Mouse (Mus musculus): Measurements from ENCODE around the gene Dzip3. TPM values are rescaled to one million over a fixed set of nuclear protein-coding genes. Genes with fewer than 3 reads are reported as not detected.

Gene Dzip3
- 46.5 and 51.7 TPM in 2 replicates for polyA plus RNA-seq (2015; fragmentation: Nextera tagmentation; extraction: Ambion mirVana)

GRCm38 (mm10) chr16:48993559-48994342, at the start of gene Dzip3, which contains the start of gene Cip2a:
Gene Dzip3 (minus strand): TSS chr16:48994165.
Gene Cip2a (plus strand): TSS chr16:48994185.
- WGBS: under 1% methylated on average over 74 of the region's 74 CpGs
- Histone ChIP-seq H3K4me1 (peaks cover 27% of the 10 kb centered on the region), H3K27me3 (no peaks in the 10 kb centered on the region), H3K4me2 (peak within 1 kb of the TSS; percentile 79), H3K36me3 (ENCODE audit: poor library complexity, severe bottlenecking) (peaks cover 4% of the 10 kb centered on the region), H3K27ac (peak within 1 kb of the TSS; percentile 96), H3K4me3 (peak within 1 kb of the TSS; percentile 87), H3K9me3 (replicated peaks) (no peaks in the 10 kb centered on the region), H3K9ac (peak within 1 kb of the TSS; percentile 98)
- peak; percentile 99 for ATAC-seq

GRCm38 (mm10) chr16:49040554-49041221, 46.7 kb upstream of the Dzip3 start:
- H3K27me3 ChIP-seq: no peaks in the 10 kb centered on the region
- H3K9me3 ChIP-seq (replicated peaks): no peaks in the 10 kb centered on the region
- no peaks in the 10 kb centered on the region for H3K36me3 ChIP-seq (ENCODE audit: poor library complexity, severe bottlenecking)
- no peak overlapping the region for H3K4me3 ChIP-seq
- 89% methylated on average over 3 of the region's 3 CpGs for WGBS
- no peak overlapping the region for H3K9ac ChIP-seq
- ATAC-seq: no peak
- no peak overlapping the region for H3K27ac ChIP-seq
- no peak overlapping the region for H3K4me2 ChIP-seq
- 0 out of 2 replicates have a peak, but pooled peaks cover 5% of the 10 kb centered on the region for H3K4me1 ChIP-seq

- 83% methylated on average over 4 of the region's 4 CpGs for WGBS
Measured at GRCm38 (mm10) chr16:49037771-49038170, 43.8 kb upstream of the Dzip3 start.

GRCm38 (mm10) chr16:49035852-49036251, 41.9 kb upstream of the Dzip3 start:
- 49% methylated on average over 4 of the region's 4 CpGs for WGBS
- Histone ChIP-seq H3K27ac (no peak overlapping the region), H3K9me3 (replicated peaks) (no peaks in the 10 kb centered on the region), H3K4me2 (no peak overlapping the region), H3K36me3 (ENCODE audit: poor library complexity, severe bottlenecking) (no peaks in the 10 kb centered on the region), H3K4me1 (0 out of 2 replicates have a peak, but pooled peaks cover 5% of the 10 kb centered on the region), H3K4me3 (no peak overlapping the region), H3K9ac (no peak overlapping the region), H3K27me3 (no peaks in the 10 kb centered on the region)
- no peak for ATAC-seq

More at GRCm38 (mm10) chr16:49037771-49038170, 43.8 kb upstream of the Dzip3 start:
- 0 out of 2 replicates have a peak, but pooled peaks cover 5% of the 10 kb centered on the region for H3K4me1 ChIP-seq
- H3K9ac ChIP-seq: no peak overlapping the region
- no peak overlapping the region for H3K4me3 ChIP-seq
- H3K4me2 ChIP-seq: no peak overlapping the region
- H3K36me3 ChIP-seq (ENCODE audit: poor library complexity, severe bottlenecking): no peaks in the 10 kb centered on the region
- no peaks in the 10 kb centered on the region for H3K9me3 ChIP-seq (replicated peaks)
- no peak overlapping the region for H3K27ac ChIP-seq
- no peaks in the 10 kb centered on the region for H3K27me3 ChIP-seq
- ATAC-seq: no peak

- ATAC-seq: peak; percentile 65
Measured at GRCm38 (mm10) chr16:49016620-49017332, 22.8 kb upstream of the Dzip3 start.

GRCm38 (mm10) chr16:49004151-49004550, 10.2 kb upstream of the Dzip3 start:
- Histone ChIP-seq H3K4me1 (no peaks in the 10 kb centered on the region), H3K36me3 (ENCODE audit: poor library complexity, severe bottlenecking) (peaks cover 51% of the 10 kb centered on the region), H3K4me3 (no peak overlapping the region), H3K9ac (no peak overlapping the region), H3K4me2 (no peak overlapping the region), H3K27me3 (no peaks in the 10 kb centered on the region), H3K9me3 (replicated peaks) (no peaks in the 10 kb centered on the region), H3K27ac (no peak overlapping the region)
- 93% methylated on average over 5 of the region's 5 CpGs for WGBS
- no peak for ATAC-seq

More at GRCm38 (mm10) chr16:49016620-49017332, 22.8 kb upstream of the Dzip3 start:
- H3K27ac ChIP-seq: no peak overlapping the region
- no peaks in the 10 kb centered on the region for H3K9me3 ChIP-seq (replicated peaks)
- no peaks in the 10 kb centered on the region for H3K27me3 ChIP-seq
- H3K9ac ChIP-seq: no peak overlapping the region
- no peaks in the 10 kb centered on the region for H3K4me1 ChIP-seq
- H3K4me2 ChIP-seq: no peak overlapping the region
- H3K4me3 ChIP-seq: no peak overlapping the region
- peaks cover 25% of the 10 kb centered on the region for H3K36me3 ChIP-seq (ENCODE audit: poor library complexity, severe bottlenecking)
- WGBS: 46% methylated on average over 5 of the region's 5 CpGs

- H3K36me3 ChIP-seq (ENCODE audit: poor library complexity, severe bottlenecking): peaks cover 8% of the 10 kb centered on the region
- peak overlapping the region; percentile 79 for H3K4me2 ChIP-seq
- peak overlapping the region; percentile 87 for H3K4me3 ChIP-seq
- no peaks in the 10 kb centered on the region for H3K27me3 ChIP-seq
- 0% methylated on average over 18 of the region's 18 CpGs for WGBS
- no peak overlapping the region for H3K27ac ChIP-seq
- H3K9me3 ChIP-seq (replicated peaks): no peaks in the 10 kb centered on the region
- H3K4me1 ChIP-seq: peaks cover 27% of the 10 kb centered on the region
- H3K9ac ChIP-seq: peak overlapping the region; percentile 77
- ATAC-seq: no peak; the same call in 1 of the 2 replicates
Measured at GRCm38 (mm10) chr16:48994343-48994693, 353 bp upstream of the Dzip3 start.

GRCm38 (mm10) chr16:48993231-48993558, 770 bp downstream of the Dzip3 start:
- Histone ChIP-seq H3K27ac (peak overlapping the region; percentile 96), H3K4me2 (peak overlapping the region; percentile 62), H3K4me3 (peak overlapping the region; percentile 87), H3K27me3 (no peaks in the 10 kb centered on the region), H3K9me3 (replicated peaks) (no peaks in the 10 kb centered on the region), H3K4me1 (peaks cover 27% of the 10 kb centered on the region), H3K9ac (peak overlapping the region; percentile 98), H3K36me3 (ENCODE audit: poor library complexity, severe bottlenecking) (peaks cover 4% of the 10 kb centered on the region; the same call in 1 of the 2 replicates)
- ATAC-seq: no peak
- under 1% methylated on average over 9 of the region's 9 CpGs for WGBS

GRCm38 (mm10) chr16:48992437-48993230, 1.3 kb downstream of the Dzip3 start:
- H3K36me3 ChIP-seq (ENCODE audit: poor library complexity, severe bottlenecking): peaks cover 4% of the 10 kb centered on the region; the same call in 1 of the 2 replicates
- H3K9ac ChIP-seq: peak overlapping the region; percentile 98
- no peaks in the 10 kb centered on the region for H3K27me3 ChIP-seq
- H3K4me2 ChIP-seq: peak overlapping the region; percentile 62
- no peak for ATAC-seq
- H3K4me3 ChIP-seq: peak overlapping the region; percentile 87
- peaks cover 27% of the 10 kb centered on the region for H3K4me1 ChIP-seq
- no peak overlapping the region for H3K27ac ChIP-seq
- H3K9me3 ChIP-seq (replicated peaks): no peaks in the 10 kb centered on the region
- WGBS: 27% methylated on average over 10 of the region's 10 CpGs

- Histone ChIP-seq H3K4me3 (no peak overlapping the region), H3K9ac (no peak overlapping the region), H3K4me1 (peaks cover 12% of the 10 kb centered on the region), H3K4me2 (no peak overlapping the region), H3K27me3 (no peaks in the 10 kb centered on the region), H3K9me3 (replicated peaks) (no peaks in the 10 kb centered on the region), H3K36me3 (ENCODE audit: poor library complexity, severe bottlenecking) (peaks cover 4% of the 10 kb centered on the region; the same call in 1 of the 2 replicates), H3K27ac (no peak overlapping the region)
- no peak for ATAC-seq
Measured at GRCm38 (mm10) chr16:48989700-48990099, 4.3 kb downstream of the Dzip3 start.

GRCm38 (mm10) chr16:48985034-48985627, 8.8 kb downstream of the Dzip3 start:
- ATAC-seq: no peak
- Histone ChIP-seq H3K36me3 (ENCODE audit: poor library complexity, severe bottlenecking) (peaks cover 9% of the 10 kb centered on the region), H3K4me2 (no peak overlapping the region), H3K9me3 (replicated peaks) (no peaks in the 10 kb centered on the region), H3K4me3 (no peak overlapping the region), H3K27me3 (no peaks in the 10 kb centered on the region), H3K27ac (no peak overlapping the region), H3K4me1 (no peaks in the 10 kb centered on the region), H3K9ac (no peak overlapping the region)
- 56% methylated on average over 5 of the region's 5 CpGs for WGBS

Measured in forebrain, embryonic 13.5 days (tissue).